9 mouse cellular contexts compared by ENCODE assay signal in genomic region chr6:101198284-101198942, GRCm38 (mm10).
A peak's percentile ranks its signal among the peaks of the same experiment; 100 is the strongest.
DNase-seq lines count a peak whose midpoint lies in the region; ATAC-seq and TF ChIP-seq lines count a peak whose summit lies in the region.
"Had no signal": no experiment of that assay in that cellular context is flagged by ENCODE, and none has a peak within 500 bp of the region (broad histone marks: within the 10 kb centered on the region; RNA-seq: fewer than 3 reads in every experiment).

No protein-coding gene starts in this region.

- no peak for TF ChIP-seq CTCF in hindbrain, postnatal 0 days (IDR thresholded peaks at IDR 0.05; ENCODE audit: low read depth)

- H3K4me1 ChIP-seq in heart, embryonic 12.5 days (replicated peaks): peaks cover 31% of the 10 kb centered on the region
- no peaks in the 10 kb centered on the region for H3K4me1 ChIP-seq in hindbrain, postnatal 0 days (ENCODE audit: insufficient read depth, low read length)
- H3K4me1 ChIP-seq in limb, embryonic 15.5 days: peaks cover 14% of the 10 kb centered on the region
- H3K4me1 ChIP-seq in stomach, embryonic 16.5 days (ENCODE audit: control insufficient read depth, insufficient read depth, low read length): peaks cover 9% of the 10 kb centered on the region; the same call in 1 of the 2 replicates

- 0 out of 2 replicates have a peak, but pooled peaks cover 13% of the 10 kb centered on the region for H3K27me3 ChIP-seq in heart, embryonic 12.5 days (replicated peaks)
- no peaks in the 10 kb centered on the region for H3K27me3 ChIP-seq in hindbrain, postnatal 0 days (ENCODE audit: insufficient read depth, low read length)
- peaks cover 8% of the 10 kb centered on the region; the same call in 1 of the 2 replicates for H3K27me3 ChIP-seq in limb, embryonic 15.5 days
- no peaks in the 10 kb centered on the region for H3K27me3 ChIP-seq in stomach, embryonic 16.5 days (ENCODE audit: control insufficient read depth, insufficient read depth, low read length)

- 0 out of 2 replicates have a peak overlapping the region, but pooled peaks have one; percentile 5 for H3K9ac ChIP-seq in heart, embryonic 12.5 days
- peak overlapping the region; percentile 37 for H3K9ac ChIP-seq in hindbrain, postnatal 0 days (replicated peaks; ENCODE audit: low read length)
- no peak overlapping the region for H3K9ac ChIP-seq in limb, embryonic 15.5 days
- peak overlapping the region; percentile 31; the same call in 1 of the 2 replicates for H3K9ac ChIP-seq in stomach, embryonic 16.5 days (ENCODE audit: low read length)

- DNase-seq in heart, postnatal 4 days: no peak
- DNase-seq in embryo, embryonic 9.5 days (ENCODE audit: extremely low spot score): peak; percentile 81
- peak; percentile 53 for DNase-seq in hindbrain, postnatal 0 days (ENCODE audit: low spot score)
- no peak for DNase-seq in adrenal gland, adult 18-20 months (ENCODE audit: low spot score in 2 of 2)
- no peak for DNase-seq in urinary bladder, postnatal 25 days (ENCODE audit: low spot score)

- 26% methylated on average over 24 of the region's 24 CpGs for WGBS in heart, embryonic 12.5 days
- WGBS in hindbrain, postnatal 0 days: 3% methylated on average over 24 of the region's 24 CpGs
- WGBS in limb, embryonic 15.5 days: 6% methylated on average over 24 of the region's 24 CpGs
- WGBS in stomach, embryonic 16.5 days: 10% methylated on average over 24 of the region's 24 CpGs

- H3K4me2 ChIP-seq in heart, embryonic 12.5 days: peak overlapping the region; percentile 47
- peak overlapping the region; percentile 80 for H3K4me2 ChIP-seq in hindbrain, postnatal 0 days (ENCODE audit: low read depth, low read length)
- peak overlapping the region; percentile 44 for H3K4me2 ChIP-seq in limb, embryonic 15.5 days
- peak overlapping the region; percentile 42 for H3K4me2 ChIP-seq in stomach, embryonic 16.5 days (ENCODE audit: low read depth, low read length)

- ATAC-seq in heart, embryonic 12.5 days (ENCODE audit: insufficient number of reproducible peaks, low FRiP score): no peak
- peak; percentile 47 for ATAC-seq in hindbrain, postnatal 0 days
- no peak for ATAC-seq in limb, embryonic 15.5 days (ENCODE audit: insufficient number of reproducible peaks, low FRiP score, low TSS enrichment, low read depth)
- ATAC-seq in stomach, embryonic 16.5 days (ENCODE audit: insufficient read depth, low FRiP score): no peak

- 0 out of 2 replicates have a peak overlapping the region, but pooled peaks have one; percentile 1 for H3K4me3 ChIP-seq in heart, embryonic 12.5 days
- peak overlapping the region; percentile 42 for H3K4me3 ChIP-seq in hindbrain, postnatal 0 days (ENCODE audit: low read length)
- peak overlapping the region; percentile 26 for H3K4me3 ChIP-seq in limb, embryonic 15.5 days
- peak overlapping the region; percentile 19 for H3K4me3 ChIP-seq in stomach, embryonic 16.5 days (replicated peaks; ENCODE audit: low read length)
- H3K4me3 ChIP-seq: myocyte had no signal

- no peak overlapping the region for H3K27ac ChIP-seq in heart, embryonic 12.5 days (ENCODE audit: poor library complexity, severe bottlenecking)
- H3K27ac ChIP-seq in hindbrain, postnatal 0 days: peak overlapping the region; percentile 46; the same call in 1 of the 2 replicates
- no peak overlapping the region for H3K27ac ChIP-seq in limb, embryonic 15.5 days
- no peak overlapping the region for H3K27ac ChIP-seq in stomach, embryonic 16.5 days (ENCODE audit: low read length)

- no peaks in the 10 kb centered on the region for H3K36me3 ChIP-seq in heart, embryonic 12.5 days
- H3K36me3 ChIP-seq in hindbrain, postnatal 0 days (ENCODE audit: insufficient read depth, low read length): no peaks in the 10 kb centered on the region
- H3K36me3 ChIP-seq in limb, embryonic 15.5 days: no peaks in the 10 kb centered on the region
- H3K36me3 ChIP-seq in stomach, embryonic 16.5 days (ENCODE audit: control insufficient read depth, insufficient read depth, low read length): no peaks in the 10 kb centered on the region

- H3K9me3 ChIP-seq in heart, embryonic 12.5 days (replicated peaks): no peaks in the 10 kb centered on the region
- H3K9me3 ChIP-seq in hindbrain, postnatal 0 days (ENCODE audit: low read length): no peaks in the 10 kb centered on the region
- H3K9me3 ChIP-seq in limb, embryonic 15.5 days: no peaks in the 10 kb centered on the region
- H3K9me3 ChIP-seq in stomach, embryonic 16.5 days (replicated peaks; ENCODE audit: control insufficient read depth, low read length): no peaks in the 10 kb centered on the region

Comparison
In these comparisons a context has a peak if more than half of its experiments do, and no peak if none do; other contexts are left out.
1. DNase-seq: peak in embryo, embryonic 9.5 days (single experiment) and hindbrain, postnatal 0 days (single experiment); none in heart, postnatal 4 days (single experiment), adrenal gland, adult 18-20 months (0 of 2) and urinary bladder, postnatal 25 days (single experiment).
2. Peak in every context shown above with its lines, with median percentiles within 50 percentile points of each other: H3K4me2 ChIP-seq and H3K4me3 ChIP-seq.